Mouse (Mus musculus) spleen, adult 2 months (tissue): ENCODE measurements at regions not wholly inside any gene's neighbourhood (a gene's known extent, or its start where the extent isn't known, plus 50 kb on each side); places are given as distances from the start of the nearest gene placed in this dataset.

Source experiments
- DNase-seq, 2 experiments: peaks; one replicate each; pipeline versions ENCODE4 v3.0.0 to v3.0.0-alpha.2; 2012 to 2021; ENCODE audit warnings: low spot score in 2 of 2, low read depth in 1 of 2
- H3K27ac ChIP-seq: fragments of 200-500 bp; 2 replicates; pipeline ENCODE4 v1.5.1; 2012; ENCODE audit warnings: low read length, inconsistent platforms; ENCODE audit not compliant: insufficient read depth
- H3K27me3 ChIP-seq: fragments of 200-500 bp; 2 replicates; pipeline ENCODE4 v1.6.1; 2012; ENCODE audit warnings: mild to moderate bottlenecking, moderate library complexity, low read length, inconsistent platforms; ENCODE audit not compliant: control insufficient read depth, insufficient read depth
- H3K36me3 ChIP-seq: fragments of 200-500 bp; 2 replicates; pipeline ENCODE4 v1.6.1; 2012; ENCODE audit warnings: mild to moderate bottlenecking, low read length, inconsistent platforms; ENCODE audit not compliant: control insufficient read depth, insufficient read depth
- H3K4me1 ChIP-seq: fragments of 200-500 bp; 2 replicates; pipeline ENCODE4 v1.6.1; 2011; ENCODE audit warnings: inconsistent platforms; ENCODE audit not compliant: control insufficient read depth, insufficient read depth, insufficient read length
- H3K4me3 ChIP-seq: fragments of 200-500 bp; 2 replicates; pipeline ENCODE4 v1.5.1; 2011; ENCODE audit warnings: mild to moderate bottlenecking, inconsistent platforms; ENCODE audit not compliant: insufficient read depth, insufficient read length; ENCODE audit errors: extremely low read depth
- CTCF ChIP-seq: fragments of 200-500 bp; IDR thresholded peaks from 2 replicates; pipeline ENCODE4 v1.5.1; 2011; ENCODE audit warnings: mild to moderate bottlenecking, inconsistent platforms; ENCODE audit not compliant: insufficient read depth, insufficient read length, insufficient replicate concordance; ENCODE audit errors: extremely low read depth
- POLR2A ChIP-seq: fragments of 200-500 bp; IDR thresholded peaks from 2 replicates; pipeline ENCODE4 v1.6.1; 2011; ENCODE audit warnings: low read depth, low read length, inconsistent platforms
- WGBS: fragments of 180-500 bp; shearing (Covaris S2); methylation state at CpG from one replicate; pipeline ENCODE4 v1.1.7; 2018; 5-methylcytosine and 5-hydroxymethylcytosine counted together

DNA sequence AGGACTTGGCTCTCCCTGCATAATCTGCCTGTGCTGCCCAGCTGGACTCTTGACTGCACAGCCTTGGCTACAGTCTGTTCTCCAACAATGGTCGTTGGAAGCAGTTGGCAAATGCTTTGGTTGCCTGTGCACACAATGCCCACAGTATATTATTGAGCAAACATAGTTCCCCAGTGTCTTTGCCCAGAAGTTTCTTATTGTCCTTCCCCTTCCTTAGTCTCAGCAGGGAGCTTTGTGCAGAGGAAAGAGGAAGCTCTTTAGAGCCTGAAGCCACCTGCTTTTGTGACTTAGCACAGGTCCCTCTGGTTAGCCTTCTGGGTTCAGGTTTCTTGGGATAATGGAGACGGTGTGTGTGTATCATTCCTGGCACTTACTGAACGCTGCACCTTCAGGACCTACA lies 80.9 kb upstream of the Id2 start:
- TF ChIP-seq POLR2A (no peak), CTCF (no peak)
- no peak for DNase-seq
- H3K36me3 ChIP-seq: no peaks in the 10 kb centered on the region
- H3K27ac ChIP-seq: no peak overlapping the region
- WGBS: 45% methylated on average over 3 of the region's 3 CpGs
- no peaks in the 10 kb centered on the region for H3K27me3 ChIP-seq
- H3K4me1 ChIP-seq: peaks cover 8% of the 10 kb centered on the region
- no peak overlapping the region for H3K4me3 ChIP-seq

DNA sequence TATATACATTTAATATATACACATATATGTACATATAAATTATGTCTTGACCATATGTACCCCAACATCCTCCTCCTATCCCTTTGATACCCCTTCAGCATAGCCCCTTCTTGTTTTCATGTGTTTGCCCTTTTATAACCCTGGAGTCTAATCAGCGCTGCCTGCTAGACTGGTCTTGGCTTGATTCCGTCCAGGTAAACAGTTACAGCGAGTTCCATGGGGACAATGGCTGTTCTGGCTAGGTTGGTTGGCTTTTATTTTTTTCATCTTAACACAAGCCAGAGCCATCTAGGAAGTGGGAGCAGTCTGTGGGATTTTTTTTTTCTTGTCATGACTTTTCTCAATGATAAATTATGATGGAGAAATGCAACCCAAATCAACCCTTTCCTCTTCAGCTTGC lies 79.6 kb upstream of the Id2 start:
- Histone ChIP-seq H3K27ac (no peak overlapping the region), H3K4me3 (no peak overlapping the region), H3K36me3 (no peaks in the 10 kb centered on the region), H3K27me3 (no peaks in the 10 kb centered on the region), H3K4me1 (peaks cover 8% of the 10 kb centered on the region)
- TF ChIP-seq CTCF (no peak), POLR2A (no peak)
- DNase-seq: no peak
- 92% methylated on average over 3 of the region's 3 CpGs for WGBS

DNA sequence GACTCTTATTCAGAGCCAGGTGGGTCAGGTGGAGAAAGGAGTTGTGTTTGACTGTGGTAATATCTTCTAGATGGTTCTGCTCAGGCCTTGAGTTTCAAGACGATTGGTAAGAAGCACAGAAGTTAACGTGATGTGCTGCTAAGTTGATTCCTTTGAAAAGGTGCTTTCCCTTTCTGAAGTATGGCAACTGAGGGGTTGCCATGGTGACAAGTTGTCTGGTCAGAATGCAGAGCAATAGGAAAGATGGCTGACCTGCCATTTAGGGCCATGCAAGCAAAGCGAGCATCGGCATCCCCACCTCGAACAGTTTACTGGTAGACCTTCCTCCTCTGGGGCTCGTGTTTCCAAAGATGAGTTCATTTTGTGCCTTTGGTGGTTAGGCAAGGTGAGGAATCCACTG lies 76.1 kb upstream of the Id2 start:
- no peak overlapping the region for H3K27ac ChIP-seq
- TF ChIP-seq POLR2A (no peak), CTCF (no peak)
- H3K36me3 ChIP-seq: no peaks in the 10 kb centered on the region
- no peak overlapping the region for H3K4me3 ChIP-seq
- DNase-seq: no peak
- peaks cover 8% of the 10 kb centered on the region for H3K4me1 ChIP-seq
- 77% methylated on average over 6 of the region's 6 CpGs for WGBS
- H3K27me3 ChIP-seq: no peaks in the 10 kb centered on the region

DNA sequence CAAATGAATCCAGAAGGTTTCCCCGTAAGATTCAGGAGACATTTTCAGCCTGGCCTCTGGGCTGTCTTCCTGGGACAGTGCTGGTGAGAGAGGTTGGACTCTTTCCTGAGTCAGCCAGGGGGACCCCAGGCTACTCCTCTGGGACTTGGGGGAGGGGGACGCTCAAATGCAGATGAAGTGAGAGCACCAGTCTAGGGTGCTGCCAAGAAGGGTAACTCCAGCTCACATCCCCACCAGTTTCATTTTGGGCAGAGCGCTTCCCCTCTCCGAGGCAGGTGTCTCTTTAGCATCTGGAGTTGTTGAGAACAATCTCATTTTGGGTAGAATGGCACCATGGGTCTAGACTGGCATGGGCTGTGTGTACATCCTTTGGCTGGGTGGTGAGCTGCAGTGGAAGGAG lies 75.5 kb upstream of the Id2 start:
- TF ChIP-seq POLR2A (no peak), CTCF (no peak)
- no peaks in the 10 kb centered on the region for H3K27me3 ChIP-seq
- H3K4me3 ChIP-seq: no peak overlapping the region
- peaks cover 3% of the 10 kb centered on the region; the same call in 1 of the 2 replicates for H3K4me1 ChIP-seq
- 81% methylated on average over 4 of the region's 4 CpGs for WGBS
- no peaks in the 10 kb centered on the region for H3K36me3 ChIP-seq
- H3K27ac ChIP-seq: no peak overlapping the region
- no peak for DNase-seq

DNA sequence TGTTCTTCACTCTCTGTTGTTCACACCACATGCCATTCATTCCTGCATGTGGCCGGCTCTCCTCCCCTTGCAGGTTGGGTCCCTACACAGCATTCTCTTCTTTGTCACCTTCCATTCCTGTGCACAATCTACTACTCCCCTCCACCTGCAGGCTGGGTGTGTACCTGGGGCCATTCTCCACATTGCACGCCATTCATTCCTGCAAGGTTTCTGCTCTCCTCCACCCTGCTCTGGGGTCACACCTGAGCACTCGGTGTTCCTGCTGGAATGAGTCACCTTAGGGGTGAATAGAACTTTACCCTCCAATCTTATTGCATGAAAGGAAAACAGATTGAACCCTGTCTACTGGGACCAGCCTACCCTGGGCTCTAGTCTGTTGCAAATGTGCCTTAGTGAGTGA lies 72.7 kb upstream of the Id2 start:
- no peaks in the 10 kb centered on the region for H3K36me3 ChIP-seq
- H3K4me1 ChIP-seq: peaks cover 10% of the 10 kb centered on the region; the same call in 1 of the 2 replicates
- H3K27me3 ChIP-seq: no peaks in the 10 kb centered on the region
- no peak overlapping the region for H3K27ac ChIP-seq
- H3K4me3 ChIP-seq: no peak overlapping the region
- WGBS: 90% methylated on average over 3 of the region's 3 CpGs
- no peak for DNase-seq
- TF ChIP-seq CTCF (no peak), POLR2A (no peak)

DNA sequence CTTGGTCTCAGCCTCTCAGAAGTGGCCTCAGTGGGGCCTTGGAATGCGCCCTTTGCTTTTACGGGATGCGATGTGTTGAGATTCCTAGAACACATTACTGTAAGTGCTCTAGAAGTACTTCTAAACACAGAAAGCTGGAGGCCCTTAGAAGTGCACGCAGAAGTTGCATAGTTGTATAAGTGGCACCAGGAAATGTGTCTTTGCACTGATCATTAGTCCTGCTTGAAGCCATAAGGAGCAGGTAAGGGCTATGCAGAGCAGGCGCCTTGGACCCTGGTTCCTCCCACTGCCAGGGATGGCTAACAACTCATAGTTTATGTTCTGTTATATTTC lies 71.2 kb upstream of the Id2 start:
- TF ChIP-seq CTCF (no peak), POLR2A (no peak)
- Histone ChIP-seq H3K27me3 (no peaks in the 10 kb centered on the region), H3K36me3 (no peaks in the 10 kb centered on the region), H3K4me3 (no peak overlapping the region), H3K27ac (no peak overlapping the region), H3K4me1 (peaks cover 20% of the 10 kb centered on the region; the same call in 1 of the 2 replicates)
- WGBS: 88% methylated on average over 5 of the region's 5 CpGs
- DNase-seq: no peak

DNA sequence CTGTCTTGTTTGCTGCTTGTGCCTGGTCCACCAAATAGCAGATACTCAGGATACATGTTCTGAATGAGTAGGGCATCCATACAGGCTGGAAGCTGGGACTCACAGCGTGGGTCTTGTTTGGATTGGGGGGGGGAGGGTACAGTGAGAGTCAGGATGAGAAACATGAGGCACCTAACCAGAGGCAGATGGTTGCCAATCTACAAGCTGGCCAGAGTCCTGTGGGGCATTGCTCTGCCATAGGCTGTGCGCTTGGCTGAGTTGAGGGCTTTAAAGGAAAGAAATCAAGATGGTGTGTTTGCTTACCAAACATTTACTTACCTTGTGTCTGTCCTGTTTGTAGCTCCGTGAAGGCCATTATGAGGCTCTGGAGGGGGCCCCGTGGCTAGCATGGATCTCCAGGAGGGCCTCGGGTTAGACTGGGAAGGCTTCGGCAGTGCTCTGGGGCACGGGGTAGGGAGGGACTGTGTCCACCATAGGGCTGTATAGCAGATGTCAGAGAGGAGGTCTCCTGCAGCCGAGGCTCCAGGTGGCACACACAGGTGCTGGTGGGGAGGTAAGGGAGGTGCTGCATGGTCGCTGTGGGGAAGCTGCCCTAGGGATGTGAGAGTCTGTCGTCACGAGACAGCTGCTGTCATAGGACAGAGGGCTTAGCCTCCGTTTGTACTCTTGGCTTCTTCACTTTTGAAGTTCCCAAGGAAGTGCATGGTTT lies 70.7 kb upstream of the Id2 start:
- H3K4me1 ChIP-seq: peaks cover 20% of the 10 kb centered on the region; the same call in 1 of the 2 replicates
- H3K36me3 ChIP-seq: no peaks in the 10 kb centered on the region
- no peaks in the 10 kb centered on the region for H3K27me3 ChIP-seq
- no peak overlapping the region for H3K4me3 ChIP-seq
- no peak for DNase-seq
- TF ChIP-seq CTCF (no peak), POLR2A (no peak)
- no peak overlapping the region for H3K27ac ChIP-seq
- WGBS: 62% methylated on average over 12 of the region's 12 CpGs

DNA sequence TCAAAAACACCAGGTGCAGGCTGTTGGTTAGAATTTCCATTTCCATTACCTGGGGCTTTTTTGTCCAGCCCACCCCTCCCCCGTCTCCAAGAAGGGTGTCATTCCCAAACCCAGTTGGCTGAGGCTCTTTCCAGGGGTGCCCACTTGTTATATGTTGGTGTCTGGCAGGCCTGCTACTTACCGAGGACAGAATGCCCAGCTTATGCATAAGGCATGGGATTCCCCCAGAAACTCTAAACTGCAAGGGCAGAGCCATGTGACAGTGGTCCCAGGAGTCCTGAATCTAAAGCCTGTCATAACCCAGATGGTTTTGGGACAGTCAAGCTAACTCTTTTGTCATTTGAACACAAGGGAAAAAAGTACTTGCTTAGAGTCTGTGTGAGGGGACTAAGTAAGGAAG lies 69.6 kb upstream of the Id2 start:
- Histone ChIP-seq H3K4me3 (no peak overlapping the region), H3K27ac (no peak overlapping the region), H3K4me1 (peaks cover 20% of the 10 kb centered on the region; the same call in 1 of the 2 replicates), H3K27me3 (no peaks in the 10 kb centered on the region), H3K36me3 (no peaks in the 10 kb centered on the region)
- 43% methylated on average over 2 of the region's 2 CpGs for WGBS
- DNase-seq: no peak
- TF ChIP-seq POLR2A: no peak
- no peak for TF ChIP-seq CTCF
